Mouse (Mus musculus) spleen, adult 18-20 months (tissue): ENCODE data around the gene Dap3.
"Not testable (repeated sequence)": the region's sequence is repeated elsewhere in the genome, so short reads cannot be mapped to it uniquely, and the experiment has no call there.

Source experiments
- DNase-seq, 2 experiments: peaks; one replicate each; pipeline ENCODE4 v3.0.0; 2022; ENCODE audit warnings: mixed read lengths in 2 of 2

Dap3 gene

GRCm38 (mm10) chr3:88912585-88912984, 38.4 kb downstream of the Dap3 start:
- DNase-seq: no peak

GRCm38 (mm10) chr3:88906393-88907159, 44.4 kb downstream of the Dap3 start:
- DNase-seq: no peak

- no peak for DNase-seq
Observed at GRCm38 (mm10) chr3:88905741-88906140, 45.2 kb downstream of the Dap3 start.

GRCm38 (mm10) chr3:88905209-88905608, 45.8 kb downstream of the Dap3 start:
- no peak for DNase-seq

- DNase-seq: no peak
Observed at GRCm38 (mm10) chr3:88904803-88905202, 46.2 kb downstream of the Dap3 start.

- not testable (repeated sequence) for DNase-seq
Observed at GRCm38 (mm10) chr3:88893011-88893410, 58.0 kb downstream of the Dap3 start.

GRCm38 (mm10) chr3:88882536-88882935, 68.4 kb downstream of the Dap3 start:
- not testable (repeated sequence) for DNase-seq
